Mouse (Mus musculus) embryonic fibroblast, embryonic 13.5 days (primary cell): Measurements from ENCODE around the gene Mthfd2l.

Experiments used
- CTCF ChIP-seq: IDR thresholded peaks from 2 replicates; pipeline ENCODE4 v1.5.1; 2011; ENCODE audit warnings: mild to moderate bottlenecking, control low read depth, low read length, moderate library complexity, borderline replicate concordance; ENCODE audit not compliant: insufficient read depth
- POLR2A ChIP-seq: IDR thresholded peaks from 2 replicates; pipeline ENCODE4 v1.6.1; 2011; ENCODE audit warnings: low read depth, mild to moderate bottlenecking, control low read depth, low read length, moderate library complexity

DNA sequence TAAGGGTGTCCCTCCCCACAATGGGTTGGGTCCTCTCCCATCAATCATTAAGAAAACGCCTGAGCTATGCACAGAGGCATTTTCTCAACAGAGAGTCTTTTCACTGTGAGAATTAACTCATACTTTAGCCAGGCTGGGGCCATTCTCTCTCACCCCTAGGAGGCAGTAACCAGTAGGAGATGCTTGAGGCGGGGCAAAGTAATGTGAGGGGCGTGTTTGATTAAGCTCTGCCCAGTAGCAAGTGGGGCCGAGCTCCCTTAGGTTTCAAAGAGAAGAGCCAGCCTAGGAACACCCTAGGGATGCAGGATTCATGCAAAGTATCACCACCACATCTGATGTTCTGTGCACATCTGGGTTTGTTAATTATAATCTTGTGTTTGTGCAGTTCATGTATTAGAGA, 34.5 kb downstream of the Mthfd2l start:
- no peak for TF ChIP-seq CTCF
- no peak for TF ChIP-seq POLR2A
